Mouse (Mus musculus) hindbrain, embryonic 12.5 days (tissue): ENCODE data around the gene Fam222b. TPM values are rescaled to one million over a fixed set of nuclear protein-coding genes. Genes with fewer than 3 reads are reported as not detected.
"Not testable (repeated sequence)": the region's sequence is repeated elsewhere in the genome, so short reads cannot be mapped to it uniquely, and the experiment has no call there.

Source experiments
- ATAC-seq: fragments of 200-750 bp; cut with Nextera tagmentation; 2 replicates; pipeline ENCODE4 v1.8.0; 2017; ENCODE audit warnings: moderate TSS enrichment; ENCODE audit not compliant: low FRiP score
- H3K27ac ChIP-seq: fragments of 300-500 bp; sonication (generic); 2 replicates; pipeline ENCODE4 v1.5.1; 2016; ENCODE audit warnings: mild to moderate bottlenecking
- H3K27me3 ChIP-seq: fragments of 300-500 bp; sonication (generic); 2 replicates; pipeline ENCODE4 v1.6.1; 2016; ENCODE audit warnings: mild to moderate bottlenecking
- H3K36me3 ChIP-seq: fragments of 300-500 bp; sonication (generic); 2 replicates; pipeline ENCODE4 v1.6.1; 2016; ENCODE audit warnings: mild to moderate bottlenecking
- H3K4me1 ChIP-seq: fragments of 300-500 bp; sonication (generic); 2 replicates; pipeline ENCODE4 v1.6.1; 2016
- H3K4me2 ChIP-seq: fragments of 300-500 bp; sonication (generic); replicated peaks from 2 replicates; pipeline ENCODE4 v1.6.1; 2016; ENCODE audit warnings: mild to moderate bottlenecking
- H3K4me3 ChIP-seq: fragments of 300-500 bp; sonication (generic); 2 replicates; pipeline ENCODE4 v1.5.1; 2016; ENCODE audit warnings: mild to moderate bottlenecking
- H3K9ac ChIP-seq: fragments of 300-500 bp; sonication (generic); 2 replicates; pipeline ENCODE4 v1.6.1; 2016; ENCODE audit warnings: mild to moderate bottlenecking, moderate library complexity
- H3K9me3 ChIP-seq: fragments of 300-500 bp; sonication (generic); replicated peaks from 2 replicates; pipeline ENCODE4 v1.6.1; 2016; ENCODE audit warnings: mild to moderate bottlenecking
- WGBS: fragments of 180-500 bp; shearing (Covaris S2); methylation state at CpG from one replicate; pipeline ENCODE4 v1.1.7; 2016; 5-methylcytosine and 5-hydroxymethylcytosine counted together
- polyA plus RNA-seq: library from polyadenylated mRNA; unstranded; fragments of >200 nt; fragmentation: Nextera tagmentation; extraction: Ambion mirVana; gene quantifications from 2 replicates; pipeline ENCODE4 v1.2.1, GENCODE M21; 2016

The Fam222b gene
- polyA plus RNA-seq = 24.3 and 28.0 TPM in 2 replicates

DNA sequence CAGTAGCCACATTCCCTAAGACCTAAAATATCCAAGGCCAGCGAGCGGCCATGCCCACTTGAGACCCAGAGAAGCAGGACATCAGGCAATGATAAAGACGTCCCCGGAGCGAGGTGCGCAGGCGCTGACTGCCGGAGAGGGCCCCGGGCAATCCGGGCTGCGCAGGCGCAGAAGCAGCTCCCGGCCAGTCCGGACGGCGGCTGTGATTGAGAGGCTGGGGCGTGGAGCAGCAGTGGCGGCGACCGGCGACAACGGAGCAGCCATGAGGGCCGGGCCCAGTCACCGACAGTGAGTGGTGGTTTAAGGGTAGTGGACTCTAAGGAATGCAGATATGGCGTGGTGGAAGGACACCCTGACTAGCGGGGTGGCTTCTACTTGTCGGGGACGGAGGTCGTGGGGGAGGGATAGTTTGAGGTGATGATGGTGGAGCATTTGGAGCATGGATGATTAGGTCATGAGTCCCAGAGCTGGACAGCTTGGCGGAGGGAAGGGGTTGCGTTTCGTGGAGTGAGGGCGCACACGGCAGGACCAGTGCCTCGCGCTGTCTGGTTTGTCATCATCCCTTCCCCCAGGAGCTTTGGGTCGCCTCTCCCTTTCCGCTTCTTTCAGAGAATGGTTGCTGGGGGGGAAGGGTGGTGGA is at the start of gene Fam222b:
Gene Fam222b (plus strand): TSS at position 157 of the 640 bp plus-strand sequence.
- ATAC-seq = peak; percentile 95
- Histone ChIP-seq H3K9ac (peak within 1 kb of the TSS; percentile 88), H3K36me3 (0 out of 2 replicates have a peak, but pooled peaks cover 2% of the 10 kb centered on the region), H3K4me1 (peaks cover 22% of the 10 kb centered on the region), H3K27ac (peak within 1 kb of the TSS; percentile 89), H3K4me2 (peak within 1 kb of the TSS; percentile 60), H3K9me3 (no peaks in the 10 kb centered on the region), H3K27me3 (0 out of 2 replicates have a peak, but pooled peaks cover 3% of the 10 kb centered on the region), H3K4me3 (peak within 1 kb of the TSS; percentile 77)
- WGBS = under 1% methylated on average over 38 of the region's 38 CpGs

GRCm38 (mm10) chr11:78044758-78045251 is 49.7 kb upstream of the Fam222b start:
- no peak for ATAC-seq

GRCm38 (mm10) chr11:78048637-78049036 is 45.8 kb upstream of the Fam222b start:
- not testable (repeated sequence) for ATAC-seq, H3K4me1 ChIP-seq, H3K9me3 ChIP-seq, H3K27me3 ChIP-seq, H3K4me3 ChIP-seq, H3K4me2 ChIP-seq, H3K27ac ChIP-seq, H3K9ac ChIP-seq
- 94% methylated on average over 4 of the region's 4 CpGs for WGBS
- peaks cover 36% of the 10 kb centered on the region for H3K36me3 ChIP-seq

More at GRCm38 (mm10) chr11:78044758-78045251, 49.7 kb upstream of the Fam222b start:
- H3K4me3 ChIP-seq = no peak overlapping the region
- no peaks in the 10 kb centered on the region for H3K9me3 ChIP-seq
- no peaks in the 10 kb centered on the region for H3K27me3 ChIP-seq
- H3K36me3 ChIP-seq = peaks cover 20% of the 10 kb centered on the region
- H3K9ac ChIP-seq = no peak overlapping the region
- H3K4me2 ChIP-seq = no peak overlapping the region
- H3K4me1 ChIP-seq = peaks cover 3% of the 10 kb centered on the region; the same call in 1 of the 2 replicates
- H3K27ac ChIP-seq = no peak overlapping the region
- WGBS = 85% methylated on average over 5 of the region's 5 CpGs

GRCm38 (mm10) chr11:78053078-78053477 is 41.4 kb upstream of the Fam222b start:
- Histone ChIP-seq H3K9ac (no peak overlapping the region), H3K4me3 (no peak overlapping the region), H3K36me3 (peaks cover 75% of the 10 kb centered on the region), H3K4me1 (no peaks in the 10 kb centered on the region), H3K4me2 (no peak overlapping the region), H3K27me3 (no peaks in the 10 kb centered on the region), H3K9me3 (no peaks in the 10 kb centered on the region), H3K27ac (no peak overlapping the region)
- 93% methylated on average over 8 of the region's 8 CpGs for WGBS
- no peak for ATAC-seq

DNA sequence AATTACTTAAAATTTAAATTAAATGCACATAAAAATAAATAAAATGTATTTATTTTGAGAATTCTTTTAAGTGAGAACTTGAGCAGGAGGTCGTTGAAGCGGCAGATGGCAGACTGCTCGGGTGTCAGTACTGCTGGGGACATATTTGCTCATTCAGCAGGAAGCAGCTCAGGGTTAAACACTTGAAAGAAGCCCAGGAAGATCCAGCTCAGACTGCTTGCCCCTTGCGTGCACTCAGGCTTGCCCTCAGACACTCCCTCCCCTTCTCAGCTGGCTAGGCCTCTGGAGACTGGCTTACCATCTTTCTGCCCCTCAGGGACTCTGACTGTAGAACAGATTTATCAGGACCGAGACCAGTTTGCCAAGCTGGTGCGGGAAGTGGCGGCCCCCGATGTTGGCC is 37.5 kb upstream of the Fam222b start:
- no peaks in the 10 kb centered on the region for H3K4me1 ChIP-seq
- no peak overlapping the region for H3K27ac ChIP-seq
- H3K36me3 ChIP-seq = peaks cover 75% of the 10 kb centered on the region
- no peak overlapping the region for H3K4me2 ChIP-seq
- no peaks in the 10 kb centered on the region for H3K27me3 ChIP-seq
- no peaks in the 10 kb centered on the region for H3K9me3 ChIP-seq
- ATAC-seq = no peak
- no peak overlapping the region for H3K9ac ChIP-seq
- WGBS = 80% methylated on average over 8 of the region's 8 CpGs
- H3K4me3 ChIP-seq = no peak overlapping the region

GRCm38 (mm10) chr11:78059833-78060757 is 34.4 kb upstream of the Fam222b start:
- peak; percentile 71 for ATAC-seq
- no peaks in the 10 kb centered on the region for H3K4me1 ChIP-seq
- H3K4me2 ChIP-seq = no peak overlapping the region
- H3K9ac ChIP-seq = no peak overlapping the region
- 64% methylated on average over 9 of the region's 9 CpGs for WGBS
- H3K27ac ChIP-seq = no peak overlapping the region
- H3K36me3 ChIP-seq = peaks cover 49% of the 10 kb centered on the region
- H3K9me3 ChIP-seq = no peaks in the 10 kb centered on the region
- H3K27me3 ChIP-seq = no peaks in the 10 kb centered on the region
- no peak overlapping the region for H3K4me3 ChIP-seq

DNA sequence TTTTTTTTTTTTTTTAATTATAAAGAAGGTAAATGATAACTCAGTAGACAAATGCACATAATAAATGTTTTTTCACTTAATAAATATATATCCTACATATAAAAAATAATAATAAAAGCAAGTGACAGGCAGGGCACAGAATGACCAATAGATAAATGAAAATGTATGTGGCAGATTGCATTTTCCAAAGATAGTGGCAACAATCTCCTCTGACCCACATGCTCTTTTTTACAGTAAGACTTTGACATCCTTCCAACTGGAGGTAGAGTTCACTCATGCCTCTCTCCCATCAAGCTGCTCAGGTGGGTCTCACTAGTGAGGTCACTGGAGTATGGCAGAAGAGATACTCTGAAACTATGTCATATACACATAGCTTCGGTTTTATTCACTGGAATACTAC is 31.9 kb upstream of the Fam222b start:
- Histone ChIP-seq H3K4me1 (no peaks in the 10 kb centered on the region), H3K27me3 (no peaks in the 10 kb centered on the region), H3K9ac (no peak overlapping the region), H3K36me3 (peaks cover 26% of the 10 kb centered on the region), H3K9me3 (no peaks in the 10 kb centered on the region), H3K27ac (no peak overlapping the region), H3K4me2 (no peak overlapping the region), H3K4me3 (no peak overlapping the region)
- no peak for ATAC-seq
- WGBS = 82% methylated on average over 1 of the region's 1 CpGs

DNA sequence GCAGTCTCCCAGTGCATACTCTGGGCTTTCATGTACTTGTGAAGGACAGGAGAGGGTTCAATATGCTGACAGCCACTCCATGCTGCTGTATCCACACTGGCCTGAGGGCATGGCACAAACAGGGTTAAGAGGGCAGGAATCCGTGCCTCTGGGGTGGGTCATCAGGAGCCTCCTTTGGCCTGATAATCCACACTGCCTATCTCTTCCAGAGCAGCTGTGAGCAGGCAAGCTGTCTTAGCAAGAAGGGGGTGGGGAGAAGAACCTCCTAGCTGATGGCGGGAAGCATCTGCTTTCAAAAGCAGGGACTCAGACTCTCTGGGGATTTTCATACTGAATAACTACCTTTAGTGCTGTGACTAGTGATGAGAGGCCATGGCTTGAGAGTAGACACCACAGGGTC is 28.6 kb upstream of the Fam222b start:
- no peak overlapping the region for H3K27ac ChIP-seq
- H3K9me3 ChIP-seq = no peaks in the 10 kb centered on the region
- H3K36me3 ChIP-seq = no peaks in the 10 kb centered on the region
- ATAC-seq = no peak
- WGBS = 51% methylated on average over 2 of the region's 2 CpGs
- H3K9ac ChIP-seq = no peak overlapping the region
- no peak overlapping the region for H3K4me2 ChIP-seq
- no peak overlapping the region for H3K4me3 ChIP-seq
- H3K4me1 ChIP-seq = no peaks in the 10 kb centered on the region
- no peaks in the 10 kb centered on the region for H3K27me3 ChIP-seq

DNA sequence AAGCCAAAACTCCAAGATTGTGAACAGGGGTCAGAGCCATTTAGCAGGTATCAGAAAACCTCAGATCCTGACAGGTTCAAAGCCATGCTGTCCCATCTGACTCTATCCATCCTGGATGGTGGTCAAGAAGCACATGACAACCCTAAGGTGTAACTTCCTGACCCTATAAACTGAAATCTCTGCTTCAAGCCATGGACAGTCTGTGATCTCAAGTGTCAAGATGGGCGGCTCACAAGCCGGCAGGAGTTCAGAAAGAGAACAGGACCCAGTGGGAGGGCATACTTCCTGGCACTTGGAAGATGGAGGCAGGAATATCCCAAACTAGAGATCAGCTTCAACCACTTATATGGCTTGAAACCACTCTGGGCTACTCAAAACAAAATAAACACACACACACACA is 27.8 kb upstream of the Fam222b start:
- no peaks in the 10 kb centered on the region for H3K27me3 ChIP-seq
- no peak for ATAC-seq
- H3K4me3 ChIP-seq = no peak overlapping the region
- no peaks in the 10 kb centered on the region for H3K4me1 ChIP-seq
- H3K9ac ChIP-seq = no peak overlapping the region
- no peak overlapping the region for H3K4me2 ChIP-seq
- no peaks in the 10 kb centered on the region for H3K9me3 ChIP-seq
- 63% methylated on average over 2 of the region's 2 CpGs for WGBS
- no peak overlapping the region for H3K27ac ChIP-seq
- peaks cover 2% of the 10 kb centered on the region; the same call in 1 of the 2 replicates for H3K36me3 ChIP-seq

GRCm38 (mm10) chr11:78067566-78067965 is 26.9 kb upstream of the Fam222b start:
- ATAC-seq = no peak

DNA sequence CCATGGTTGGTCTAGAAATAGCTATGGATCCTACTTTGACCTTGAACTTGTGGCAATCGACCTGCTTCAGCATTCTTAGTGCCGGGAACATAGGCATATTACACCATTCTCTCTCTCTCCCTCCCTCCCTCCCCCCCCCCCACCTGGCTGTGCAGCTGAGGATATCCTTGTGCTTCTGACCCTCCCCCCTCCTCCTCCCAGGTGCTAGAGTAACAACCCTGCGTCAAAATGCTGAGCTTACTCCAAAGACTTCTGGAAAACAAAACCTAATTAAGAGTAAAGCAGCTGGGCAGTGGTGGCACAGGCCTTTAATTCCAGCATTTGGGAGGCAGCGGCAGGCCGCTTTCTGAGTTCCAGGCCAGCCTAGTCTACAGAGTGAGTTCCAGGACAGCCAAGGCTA is 25.3 kb upstream of the Fam222b start:
- no peaks in the 10 kb centered on the region for H3K27me3 ChIP-seq
- no peak overlapping the region for H3K4me3 ChIP-seq
- no peak overlapping the region for H3K4me2 ChIP-seq
- WGBS = 80% methylated on average over 5 of the region's 5 CpGs
- no peaks in the 10 kb centered on the region for H3K9me3 ChIP-seq
- ATAC-seq = no peak
- H3K36me3 ChIP-seq = peaks cover 21% of the 10 kb centered on the region
- H3K4me1 ChIP-seq = no peaks in the 10 kb centered on the region
- H3K9ac ChIP-seq = no peak overlapping the region
- no peak overlapping the region for H3K27ac ChIP-seq

More at GRCm38 (mm10) chr11:78067566-78067965, 26.9 kb upstream of the Fam222b start:
- Histone ChIP-seq H3K9me3 (no peaks in the 10 kb centered on the region), H3K36me3 (peaks cover 8% of the 10 kb centered on the region), H3K9ac (no peak overlapping the region), H3K4me3 (no peak overlapping the region), H3K4me2 (no peak overlapping the region), H3K27ac (no peak overlapping the region), H3K4me1 (no peaks in the 10 kb centered on the region), H3K27me3 (no peaks in the 10 kb centered on the region)
- WGBS = 81% methylated on average over 5 of the region's 5 CpGs

- Histone ChIP-seq H3K9me3 (no peaks in the 10 kb centered on the region), H3K4me1 (no peaks in the 10 kb centered on the region), H3K27me3 (no peaks in the 10 kb centered on the region), H3K4me3 (no peak overlapping the region), H3K27ac (no peak overlapping the region), H3K36me3 (peaks cover 26% of the 10 kb centered on the region), H3K4me2 (no peak overlapping the region), H3K9ac (no peak overlapping the region)
- no peak for ATAC-seq
- 82% methylated on average over 6 of the region's 6 CpGs for WGBS
Observed at GRCm38 (mm10) chr11:78069646-78070045, 24.8 kb upstream of the Fam222b start.
